Mouse (Mus musculus) liver, embryonic 14.5 days (tissue): ENCODE measurements at regions not wholly inside any gene's neighbourhood (a gene's known extent, or its start where the extent isn't known, plus 50 kb on each side); places are given as distances from the start of the nearest gene placed in this dataset.

Source experiments
- CTCF ChIP-seq: IDR thresholded peaks from 2 replicates; pipeline ENCODE4 v1.5.1; 2016; ENCODE audit warnings: antibody characterized with exemption, low read depth, control low read depth
- EP300 ChIP-seq: IDR thresholded peaks from 2 replicates; pipeline ENCODE4 v1.6.1; 2016; ENCODE audit warnings: antibody characterized with exemption, low read depth

DNA sequence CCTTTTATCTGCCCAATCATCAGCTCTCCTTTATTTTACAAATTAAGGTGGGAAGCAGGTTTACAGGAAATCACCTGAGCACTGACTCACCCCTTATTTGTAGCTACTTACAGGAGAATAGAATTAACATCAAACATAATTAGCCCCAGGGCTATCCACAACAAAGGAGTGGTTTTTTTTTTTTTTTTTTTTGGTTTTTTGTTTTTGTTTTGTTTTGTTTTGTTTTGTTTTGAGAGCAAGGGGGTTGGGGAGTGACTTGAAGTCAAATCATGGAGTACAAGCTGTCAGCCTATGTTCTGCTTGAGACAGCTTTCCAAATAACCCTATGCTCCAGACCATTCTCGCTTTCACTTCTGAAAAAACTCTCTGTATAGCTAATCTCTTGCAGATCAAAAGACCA lies 132.9 kb upstream of the Synpr start:
- TF ChIP-seq EP300 (no peak), CTCF (no peak)
